Mouse (Mus musculus): ENCODE measurements at regions not wholly inside any gene's neighbourhood (a gene's known extent, or its start where the extent isn't known, plus 50 kb on each side); places are given as distances from the start of the nearest gene placed in this dataset.
A peak's percentile ranks its signal among the peaks of the same experiment; 100 is the strongest.

GRCm38 (mm10) chr16:70621750-70622149 is 308.0 kb downstream of the Gbe1 start:
- no peak for DNase-seq

DNA sequence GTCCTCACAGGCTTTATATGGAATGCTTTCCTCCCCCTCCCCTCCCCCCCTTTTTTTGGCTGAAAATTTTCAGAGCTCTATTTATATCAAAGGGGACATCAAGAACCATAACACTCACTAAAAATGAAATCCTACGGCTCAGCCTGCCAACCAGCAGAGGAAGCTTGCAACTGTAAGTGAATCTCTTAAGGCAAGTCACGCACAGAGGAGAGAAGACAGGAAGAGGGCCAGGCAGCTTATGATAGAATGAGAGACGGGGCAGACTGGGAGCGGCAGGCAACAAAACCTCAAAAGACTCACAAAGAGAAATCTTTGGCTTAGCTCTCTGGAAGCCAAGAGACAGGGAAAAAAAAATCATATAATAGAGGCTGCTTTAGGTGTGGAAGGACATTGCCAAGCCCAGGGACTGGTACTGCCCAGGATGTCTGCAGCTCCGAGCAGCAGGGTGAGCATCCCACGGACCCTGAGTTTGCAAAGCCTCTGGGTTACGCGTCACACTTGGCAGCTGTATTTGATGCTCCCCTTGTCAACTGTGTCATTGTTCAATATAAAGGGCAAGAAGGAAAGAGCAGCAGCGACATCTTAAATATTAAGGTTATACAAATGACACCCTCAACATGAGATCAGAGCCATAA is 330.0 kb downstream of the Gbe1 start:
- DNase-seq: peak in 1 of 2 experiments; percentile 1

GRCm38 (mm10) chr16:70644695-70645279 is 331.0 kb downstream of the Gbe1 start:
- DNase-seq: no peak

DNA sequence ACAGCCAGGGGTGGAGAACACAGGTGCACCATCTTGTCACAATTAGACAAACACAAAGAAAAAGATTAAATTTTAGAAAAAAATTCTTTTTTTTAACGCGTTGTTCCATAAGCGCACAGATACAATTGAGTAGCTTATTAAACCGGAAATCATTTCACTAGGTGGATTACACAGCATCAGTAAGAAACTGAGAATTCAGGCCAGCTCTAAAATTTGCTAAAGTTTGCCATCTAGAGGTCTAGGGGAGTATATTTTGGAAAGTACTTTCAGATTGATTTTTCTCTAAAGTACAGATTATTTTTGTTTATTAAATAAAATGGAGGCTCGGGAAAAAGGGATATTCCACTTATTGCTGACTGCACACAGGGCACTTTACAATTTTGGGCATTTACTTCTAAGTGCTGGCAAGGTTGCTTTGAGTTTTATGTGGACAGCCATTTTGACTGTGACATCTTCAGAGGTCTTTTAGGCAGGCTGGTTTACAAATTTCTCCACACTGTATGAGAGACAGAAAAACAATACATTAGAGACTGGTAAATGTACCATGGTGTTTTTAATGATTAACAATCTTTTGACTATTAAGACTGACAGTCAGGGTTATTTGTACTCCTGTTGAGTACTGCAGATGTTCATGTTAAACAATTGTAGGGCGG is 340.8 kb downstream of the Gbe1 start:
- no peak for DNase-seq

DNA sequence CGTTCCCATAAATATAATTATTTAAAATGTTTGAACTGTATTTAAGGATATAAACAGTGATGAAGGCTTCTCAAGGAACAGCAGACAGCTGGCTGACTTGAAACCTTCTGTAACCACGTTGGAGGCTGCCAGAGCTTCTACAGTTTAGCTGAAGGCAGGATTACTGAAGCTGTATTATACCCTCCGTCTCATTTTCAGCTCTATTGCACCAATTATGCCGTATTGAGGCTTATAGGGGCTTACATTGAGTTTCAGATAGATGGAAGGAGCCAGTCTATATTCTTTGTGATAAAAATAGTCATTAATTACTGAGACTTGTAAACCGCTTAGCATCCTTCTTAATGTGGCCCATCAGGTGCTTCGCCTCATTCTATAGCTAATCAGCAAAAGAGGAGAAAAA is 376.1 kb downstream of the Gbe1 start:
- DNase-seq: no peak

GRCm38 (mm10) chr16:70724722-70725284 is 411.1 kb downstream of the Gbe1 start:
- peak in 1 of 2 experiments; percentile 2 for DNase-seq

DNA sequence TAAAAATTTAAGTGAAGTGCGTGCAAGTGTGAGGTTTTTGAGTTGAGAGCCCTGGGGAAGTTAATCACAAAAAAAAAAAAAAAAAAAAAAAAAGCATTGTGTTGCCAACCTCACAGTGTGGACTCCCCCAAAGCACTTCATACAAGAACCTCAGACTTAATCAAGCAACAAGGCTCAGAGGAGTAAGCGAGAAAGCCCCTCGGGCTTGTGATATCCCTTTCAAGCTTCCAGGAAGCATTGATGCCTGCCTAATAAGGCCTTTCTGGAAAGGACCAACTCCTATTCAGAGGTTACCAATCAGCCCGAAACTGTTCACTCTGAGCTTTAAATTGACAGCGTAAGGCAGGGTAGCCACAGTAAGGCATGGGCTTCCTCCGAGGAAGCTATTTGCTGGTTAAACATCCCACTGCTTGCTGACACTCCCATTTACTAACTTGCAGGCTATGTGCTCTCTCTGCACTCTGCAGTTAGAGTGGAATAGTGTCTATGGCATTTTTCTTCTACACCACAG is 411.6 kb downstream of the Gbe1 start:
- DNase-seq: no peak

DNA sequence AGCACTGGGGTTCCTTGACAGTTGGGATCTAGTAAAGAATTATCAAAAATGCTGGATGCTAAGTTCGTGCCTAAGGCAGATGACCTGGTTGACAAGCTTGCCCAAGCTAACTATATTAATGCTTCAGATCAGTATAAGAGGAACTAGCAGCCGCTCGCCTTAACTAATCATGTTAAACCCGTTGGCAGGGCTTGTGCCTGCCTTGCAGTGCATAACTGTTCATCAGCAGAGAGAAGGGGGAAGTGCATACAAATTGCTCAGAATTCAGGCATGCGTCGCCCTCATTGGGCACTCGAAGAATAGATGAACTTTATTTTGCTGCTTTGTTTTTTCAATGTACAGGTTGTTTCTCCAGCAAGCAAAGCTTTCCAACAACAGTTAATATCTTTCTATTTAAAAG is 419.3 kb downstream of the Gbe1 start:
- no peak for DNase-seq

DNA sequence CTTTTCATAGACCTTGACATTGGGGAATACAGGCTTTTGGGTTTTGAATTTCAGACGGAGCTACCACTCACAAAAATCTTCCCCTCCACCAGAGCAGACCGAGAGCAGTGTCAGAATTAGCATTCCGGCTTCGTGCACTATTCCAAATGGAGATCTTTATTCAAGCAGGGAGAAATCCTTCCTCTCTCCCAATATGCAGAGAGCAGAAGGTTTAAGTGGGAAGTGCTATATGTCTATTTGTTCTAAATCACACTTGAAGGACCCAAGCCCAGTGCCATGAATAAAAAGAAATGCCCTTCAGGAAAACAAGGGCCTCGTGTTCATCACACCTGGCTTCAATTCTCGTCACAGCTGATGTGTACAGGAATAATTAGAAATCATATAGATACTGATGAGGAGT is 426.3 kb downstream of the Gbe1 start:
- no peak for DNase-seq

DNA sequence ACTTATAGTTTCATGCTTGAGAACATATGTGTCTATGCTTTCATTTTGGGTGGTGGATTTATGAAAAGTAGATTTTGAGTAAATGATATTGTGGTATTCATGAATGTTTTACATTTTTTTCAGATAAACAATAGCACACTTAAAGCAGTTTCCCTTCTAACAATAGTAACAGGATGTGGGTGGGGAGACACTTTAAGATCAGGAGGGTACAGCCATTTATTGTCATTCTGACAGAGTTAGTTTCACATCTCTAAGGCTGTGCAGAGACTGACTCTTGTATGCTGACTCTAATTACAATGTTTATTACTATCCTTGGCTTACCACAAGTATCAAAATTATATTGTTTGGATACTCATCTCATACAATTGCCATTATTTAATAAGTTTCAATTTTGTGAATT is 440.5 kb downstream of the Gbe1 start:
- no peak for DNase-seq

- DNase-seq: no peak
These were observed 484.3 kb downstream of the Gbe1 start for GRCm38 (mm10) chr16:70798061-70798460.

- no peak for DNase-seq
These were observed 489.8 kb downstream of the Gbe1 start for GRCm38 (mm10) chr16:70803549-70803948.

GRCm38 (mm10) chr16:70825910-70826309 is 512.2 kb downstream of the Gbe1 start:
- DNase-seq: no peak

- DNase-seq: no peak
These were observed 521.3 kb downstream of the Gbe1 start for GRCm38 (mm10) chr16:70835006-70835405.

DNA sequence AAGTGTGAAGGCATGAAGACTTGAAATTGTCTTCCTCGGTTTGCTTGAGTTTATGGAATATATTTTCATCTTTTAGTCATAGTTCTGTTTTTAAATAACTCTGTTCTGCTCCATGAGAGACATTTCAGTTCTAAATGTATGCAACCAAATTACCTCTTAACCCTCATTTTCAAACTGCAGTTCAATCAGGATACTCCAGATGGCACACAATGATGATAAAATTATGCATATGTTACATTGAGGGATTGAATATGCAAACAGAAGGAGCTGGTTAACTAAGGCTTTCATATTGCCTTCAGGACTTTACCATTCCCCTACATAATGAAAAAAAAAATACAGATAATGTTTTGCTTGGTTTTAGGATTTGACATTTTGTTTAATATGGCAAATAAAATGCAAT is 524.4 kb downstream of the Gbe1 start:
- no peak for DNase-seq

- no peak for DNase-seq
These were observed 554.5 kb downstream of the Gbe1 start for GRCm38 (mm10) chr16:70868241-70868640.

DNA sequence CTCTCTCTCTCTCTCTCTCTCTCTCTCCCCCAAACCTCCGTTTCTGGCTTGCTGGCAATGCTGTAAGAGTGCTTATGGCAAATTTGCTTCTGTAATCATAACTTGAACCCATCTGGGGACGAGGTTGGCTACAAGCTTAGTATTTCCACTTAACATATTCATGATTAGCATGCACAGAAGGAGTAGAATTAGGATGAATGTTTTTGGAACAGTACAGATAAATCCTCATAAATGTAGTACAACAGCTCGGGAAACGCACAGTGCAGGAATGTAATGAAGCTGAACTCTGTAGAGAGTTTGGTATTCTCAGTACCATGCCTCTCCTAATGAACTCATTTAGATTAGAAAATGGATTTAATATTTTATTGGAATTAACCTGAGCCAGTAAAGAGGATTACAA is 555.5 kb downstream of the Gbe1 start:
- DNase-seq: no peak

DNA sequence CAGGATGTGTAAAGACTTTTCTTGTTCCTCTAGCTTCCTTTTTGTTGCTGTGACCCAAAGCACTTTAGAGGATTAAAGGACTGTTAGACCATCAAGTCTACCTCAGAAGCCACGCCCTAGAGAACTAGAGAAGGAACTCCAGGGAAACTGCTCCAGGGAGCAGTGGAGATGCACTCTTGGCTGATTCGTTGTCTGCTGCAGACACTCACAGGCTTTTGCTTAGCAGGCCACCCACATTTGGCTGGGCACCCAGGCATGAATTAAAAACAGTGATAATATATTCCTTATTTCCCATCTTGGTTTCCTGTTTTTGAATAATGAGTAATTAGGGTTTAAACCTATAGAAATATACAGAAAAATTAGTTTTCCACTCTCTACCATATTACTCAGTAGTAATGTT is 560.3 kb downstream of the Gbe1 start:
- no peak for DNase-seq

DNA sequence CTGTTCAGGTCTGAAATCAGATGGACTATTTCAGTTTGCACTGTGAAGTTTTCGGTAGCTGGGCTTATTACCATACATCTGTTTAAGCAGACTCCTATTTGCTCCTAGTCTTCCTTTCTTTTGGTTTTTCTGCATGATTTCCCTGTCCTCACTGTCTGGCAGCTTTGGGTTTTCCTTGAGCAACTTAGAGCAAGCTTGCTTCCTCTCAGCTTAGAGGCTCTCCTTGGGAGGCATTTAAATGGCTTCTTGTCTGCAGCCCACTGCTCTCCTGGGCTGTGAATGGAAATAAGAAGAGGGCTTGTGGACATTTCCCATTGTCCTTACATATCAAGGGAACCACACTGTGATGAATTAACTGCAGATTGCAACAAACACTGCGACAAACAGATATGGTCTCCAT is 566.9 kb downstream of the Gbe1 start:
- no peak for DNase-seq

DNA sequence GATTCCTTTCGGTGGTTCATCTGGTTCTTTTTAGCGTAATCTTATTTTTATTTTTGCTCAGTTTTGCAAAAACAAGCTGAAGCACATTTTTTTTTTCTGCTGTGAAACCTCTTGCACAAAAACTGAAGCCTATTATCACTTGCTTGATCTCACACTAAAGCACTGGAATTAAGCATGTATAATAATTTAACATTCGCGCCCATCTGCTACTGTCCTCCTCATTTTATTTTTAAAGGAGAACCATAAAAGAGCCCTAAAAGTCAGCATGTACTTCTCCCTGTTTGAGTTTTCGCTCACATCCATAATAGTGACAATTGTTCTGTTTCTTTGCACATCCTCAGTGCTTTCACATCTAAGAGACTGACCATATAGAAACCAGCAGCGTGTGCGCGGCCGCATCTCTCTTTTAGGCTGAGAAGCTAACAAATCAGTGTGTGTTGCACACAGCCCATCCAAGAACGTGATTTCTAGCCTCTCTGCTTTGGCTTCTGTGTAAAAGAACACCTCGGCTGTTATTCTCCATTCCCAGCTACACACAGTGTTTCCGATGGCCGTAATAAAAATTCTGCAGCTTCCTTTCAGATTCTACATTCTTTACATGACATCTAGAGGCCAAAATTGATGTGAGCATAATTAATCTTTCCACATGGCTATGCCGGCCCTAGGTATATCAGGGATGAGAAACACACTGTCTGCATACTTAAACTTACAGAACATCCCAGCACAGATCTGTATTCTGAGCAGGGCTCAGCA is 567.5 kb downstream of the Gbe1 start:
- DNase-seq: peak in 1 of 2 experiments; percentile 5

DNA sequence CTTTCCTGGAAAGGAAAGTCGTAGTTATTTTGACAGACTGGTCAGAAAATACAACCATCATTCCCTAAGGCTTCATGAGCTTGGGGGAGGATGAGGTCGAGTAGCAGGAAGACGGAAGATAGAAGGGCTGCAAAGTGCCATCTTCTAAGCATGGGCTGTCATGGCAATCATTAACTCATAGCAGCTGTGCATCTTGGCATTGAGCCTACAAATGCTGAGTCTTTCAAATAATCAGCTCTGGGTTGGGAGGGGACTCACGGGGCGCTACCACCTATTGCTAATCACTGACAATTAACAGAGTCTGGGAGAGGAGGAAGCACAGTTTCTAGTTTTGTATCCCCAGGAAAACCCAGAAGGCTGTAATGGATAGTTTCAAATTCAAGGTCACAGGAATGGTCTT is 586.3 kb downstream of the Gbe1 start:
- no peak for DNase-seq

DNA sequence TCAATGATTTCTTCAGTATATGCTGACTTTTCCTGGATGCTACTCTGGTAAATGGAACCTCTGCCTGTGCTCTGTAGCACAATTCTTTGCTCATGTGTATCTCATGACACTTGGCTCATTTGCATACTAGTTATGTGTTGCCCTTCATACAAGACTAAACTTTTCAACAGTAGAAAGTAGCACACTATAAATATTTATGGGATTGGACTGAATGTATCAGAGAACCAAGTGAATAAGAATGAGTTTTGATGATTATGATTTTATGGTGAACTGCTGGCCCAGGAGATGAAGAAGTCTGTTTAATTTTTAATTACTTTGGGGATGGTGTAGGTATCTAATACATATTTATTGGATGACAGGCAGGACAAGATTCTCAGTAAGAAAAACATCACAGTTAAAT is 606.3 kb downstream of the Gbe1 start:
- no peak for DNase-seq

GRCm38 (mm10) chr16:70929651-70930050 is 615.9 kb downstream of the Gbe1 start:
- DNase-seq: no peak
